ENCODE assay signal across 8 mouse cellular contexts in the genomic region with DNA sequence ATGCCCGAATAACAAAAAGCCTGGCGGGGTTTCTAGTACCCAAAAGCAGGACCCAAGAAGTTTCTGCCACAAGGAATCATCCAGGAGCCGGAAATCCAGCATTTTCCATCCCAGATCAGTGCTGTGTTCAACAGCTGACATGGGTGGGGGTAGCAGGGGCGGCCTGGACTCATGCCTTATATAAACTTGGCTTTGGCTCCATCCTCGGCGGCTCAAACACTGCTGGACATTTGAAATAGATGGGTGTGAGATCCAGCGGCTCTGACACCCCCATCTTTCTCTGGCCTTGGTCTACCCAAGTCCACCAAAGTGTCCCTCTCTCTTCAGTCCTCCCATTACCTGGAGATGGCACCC.
DNase-seq lines count a peak whose midpoint lies in the region; ATAC-seq and TF ChIP-seq lines count a peak whose summit lies in the region.

No protein-coding gene starts in this region.

- peak overlapping the region; percentile 36; the same call in 1 of the 2 replicates for H3K9ac ChIP-seq in heart, postnatal 0 days (replicated peaks; ENCODE audit: low read depth, low read length)
- no peak overlapping the region for H3K9ac ChIP-seq in liver, embryonic 16.5 days (ENCODE audit: low read depth, low read length)
- peak overlapping the region; percentile 9; the same call in 1 of the 2 replicates for H3K9ac ChIP-seq in stomach, embryonic 15.5 days

- H3K27me3 ChIP-seq in heart, postnatal 0 days (ENCODE audit: control insufficient read depth, insufficient read depth, low read length) = no peaks in the 10 kb centered on the region
- H3K27me3 ChIP-seq in liver, embryonic 16.5 days (ENCODE audit: control insufficient read depth, insufficient read depth, low read depth, low read length) = peaks cover 18% of the 10 kb centered on the region
- H3K27me3 ChIP-seq in stomach, embryonic 15.5 days (replicated peaks) = no peaks in the 10 kb centered on the region

- no peak for TF ChIP-seq POLR2A in lung, adult 2 months (IDR thresholded peaks at IDR 0.05; ENCODE audit: borderline replicate concordance, extremely low read depth, low read depth, low read length)

- 0 out of 2 replicates have a peak, but pooled peaks cover 2% of the 10 kb centered on the region for H3K4me1 ChIP-seq in lung, adult 2 months (ENCODE audit: control insufficient read depth, insufficient read depth, low read length)
- H3K4me1 ChIP-seq in heart, postnatal 0 days (ENCODE audit: control insufficient read depth, insufficient read depth) = no peaks in the 10 kb centered on the region
- H3K4me1 ChIP-seq in liver, embryonic 16.5 days (ENCODE audit: control insufficient read depth, low read depth, low read length) = no peaks in the 10 kb centered on the region
- H3K4me1 ChIP-seq in stomach, embryonic 15.5 days = no peaks in the 10 kb centered on the region

- no peaks in the 10 kb centered on the region for H3K36me3 ChIP-seq in heart, postnatal 0 days (replicated peaks; ENCODE audit: control insufficient read depth, insufficient read depth, low read length)
- H3K36me3 ChIP-seq in liver, embryonic 16.5 days (ENCODE audit: control insufficient read depth, insufficient read depth) = no peaks in the 10 kb centered on the region
- H3K36me3 ChIP-seq in stomach, embryonic 15.5 days = no peaks in the 10 kb centered on the region

- peak; percentile 36 for ATAC-seq in heart, postnatal 0 days (ENCODE audit: insufficient read depth, low read depth)
- no peak for ATAC-seq in liver, embryonic 16.5 days (ENCODE audit: low read depth)
- ATAC-seq in stomach, embryonic 15.5 days (ENCODE audit: insufficient read depth, low FRiP score, low read depth) = peak; percentile 45; the same call in 1 of the 2 replicates

- no peak for TF ChIP-seq EP300 in heart, postnatal 0 days (IDR thresholded peaks at IDR 0.05; ENCODE audit: low read depth)

- peak overlapping the region; percentile 40 for H3K4me3 ChIP-seq in lung, adult 2 months (replicated peaks; ENCODE audit: extremely low read depth, low read depth, low read length)
- H3K4me3 ChIP-seq in heart, postnatal 0 days (ENCODE audit: low read depth, low read length) = peak overlapping the region; percentile 36
- H3K4me3 ChIP-seq in liver, embryonic 16.5 days (ENCODE audit: low read depth, low read length) = no peak overlapping the region
- H3K4me3 ChIP-seq in stomach, embryonic 15.5 days (replicated peaks) = peak overlapping the region; percentile 42

- H3K9me3 ChIP-seq in heart, postnatal 0 days (replicated peaks; ENCODE audit: control insufficient read depth, low read length) = no peaks in the 10 kb centered on the region
- H3K9me3 ChIP-seq in liver, embryonic 16.5 days (replicated peaks; ENCODE audit: control insufficient read depth, low read length) = no peaks in the 10 kb centered on the region
- no peaks in the 10 kb centered on the region for H3K9me3 ChIP-seq in stomach, embryonic 15.5 days

- no peak for DNase-seq in lung, adult 2 months
- DNase-seq in lung, postnatal 25 days (ENCODE audit: low spot score) = no peak
- no peak for DNase-seq in heart, postnatal 0 days (ENCODE audit: low spot score)
- DNase-seq in embryo, embryonic 9.5 days (ENCODE audit: extremely low spot score) = no peak
- no peak for DNase-seq in urinary bladder, adult 18-20 months (ENCODE audit: low spot score in 2 of 2)
- no peak for DNase-seq in spleen, postnatal 4 days (ENCODE audit: low spot score in 2 of 2)

- H3K27ac ChIP-seq in heart, postnatal 0 days (ENCODE audit: low read depth) = peak overlapping the region; percentile 73
- no peak overlapping the region for H3K27ac ChIP-seq in liver, embryonic 16.5 days (ENCODE audit: low read length)
- H3K27ac ChIP-seq in stomach, embryonic 15.5 days = peak overlapping the region; percentile 48; the same call in 1 of the 2 replicates

- no peak for TF ChIP-seq CTCF in lung, adult 2 months (IDR thresholded peaks at IDR 0.05; ENCODE audit: insufficient read depth, low read length)
- TF ChIP-seq CTCF in heart, postnatal 0 days (IDR thresholded peaks at IDR 0.05; ENCODE audit: low read depth) = no peak

- H3K4me2 ChIP-seq in heart, postnatal 0 days (ENCODE audit: low read depth, low read length) = peak overlapping the region; percentile 61
- 0 out of 2 replicates have a peak overlapping the region, but pooled peaks have one; percentile 36 for H3K4me2 ChIP-seq in liver, embryonic 16.5 days (ENCODE audit: low read depth, low read length)
- H3K4me2 ChIP-seq in stomach, embryonic 15.5 days = peak overlapping the region; percentile 66

- WGBS in lung, adult 2 months = 12% methylated on average over 7 of the region's 7 CpGs
- 7% methylated on average over 7 of the region's 7 CpGs for WGBS in heart, postnatal 0 days
- 15% methylated on average over 7 of the region's 7 CpGs for WGBS in liver, embryonic 16.5 days (ENCODE audit: insufficient replicate concordance)
- 8% methylated on average over 7 of the region's 7 CpGs for WGBS in stomach, embryonic 15.5 days
